Mouse (Mus musculus) heart, postnatal 14 days (tissue): ENCODE measurements around the gene Ppil4. TPM values are rescaled to one million over a fixed set of nuclear protein-coding genes. Genes with fewer than 3 reads are reported as not detected.

Experiments
- DNase-seq, 2 experiments: peaks; one replicate each; pipeline ENCODE4 v3.0.0; 2021 to 2022
- intact Hi-C: fragments of 180-260 bp; cut with DNase I; formaldehyde crosslinking; loops from one replicate; pipeline ENCODE4 v1.15.1; 2025
- total RNA-seq, 2 experiments: library from RNA; stranded (reverse); gene quantifications; 2 replicates each; pipeline ENCODE4 v1.2.3; 2021

Gene Ppil4
- total RNA-seq, 2 experiments from 2014 or later = 16.5 to 17.1 TPM

DNA sequence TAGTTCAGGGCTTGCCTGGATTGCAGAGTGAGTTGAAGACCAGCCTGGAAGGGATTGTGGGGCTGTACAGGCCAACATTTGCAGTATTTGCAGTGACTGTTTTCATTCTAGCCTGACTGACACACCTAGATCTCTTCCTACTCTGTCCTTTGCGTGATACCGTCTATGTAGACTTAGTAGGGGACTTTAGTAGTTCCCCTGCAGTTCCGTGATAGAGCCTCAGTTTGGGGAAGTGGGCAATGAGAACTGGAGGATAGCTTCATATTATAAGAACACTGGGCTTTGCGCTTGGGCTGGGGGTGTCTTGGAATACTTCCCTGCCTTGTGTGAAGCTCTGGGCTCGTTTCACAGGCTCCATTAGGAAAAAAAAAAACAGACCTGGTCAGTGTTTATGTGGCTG, 27.5 kb downstream of the Ppil4 start:
- DNase-seq = no peak
- intact Hi-C loops = no loop called here

DNA sequence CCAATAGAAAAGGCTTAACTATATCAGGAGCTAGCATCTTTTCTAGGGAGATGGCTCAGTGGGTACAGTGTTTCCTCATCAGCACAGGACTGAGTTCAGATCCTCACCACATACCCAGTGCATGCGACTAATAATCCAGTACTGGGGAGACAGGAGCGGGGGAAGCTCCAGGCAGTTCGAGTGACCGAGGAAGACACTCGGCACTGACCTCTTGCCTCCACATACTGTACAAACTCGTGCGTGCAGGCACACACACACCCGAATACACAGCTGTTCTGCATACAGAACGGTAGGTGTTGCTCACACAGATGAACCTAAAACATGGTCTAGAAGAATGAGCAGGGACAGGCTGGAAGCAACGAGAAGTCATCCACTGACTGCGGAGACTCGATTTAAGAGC, 29.3 kb downstream of the Ppil4 start:
- intact Hi-C loops = no loop called here

GRCm38 (mm10) chr10:7824663-7825280, 32.1 kb downstream of the Ppil4 start:
- intact Hi-C loops = no loop called here
- no peak for DNase-seq

More for the DNA sequence above, 29.3 kb downstream of the Ppil4 start:
- no peak for DNase-seq

DNA sequence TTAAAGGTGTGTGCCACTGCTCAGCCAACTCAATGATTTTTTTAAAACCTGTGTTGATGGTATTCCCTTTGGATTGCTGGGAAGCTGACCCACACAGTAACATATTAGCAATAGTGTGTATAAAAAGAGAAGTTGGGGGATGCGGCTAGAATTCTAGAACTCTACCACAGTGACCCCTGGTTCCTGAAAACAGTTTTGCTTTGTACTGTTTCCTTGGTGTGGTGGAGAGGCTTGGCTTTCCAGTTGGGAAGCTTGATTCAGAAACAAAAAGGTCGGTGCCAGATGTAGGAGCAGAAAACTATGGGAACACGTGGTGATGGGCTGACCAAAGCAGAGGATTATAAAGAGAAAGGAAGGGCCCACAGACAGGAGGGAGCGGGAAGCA, 32.6 kb downstream of the Ppil4 start:
- intact Hi-C loops = no loop called here
- DNase-seq = no peak

GRCm38 (mm10) chr10:7826106-7826505, 33.4 kb downstream of the Ppil4 start:
- intact Hi-C loops = no loop called here

DNA sequence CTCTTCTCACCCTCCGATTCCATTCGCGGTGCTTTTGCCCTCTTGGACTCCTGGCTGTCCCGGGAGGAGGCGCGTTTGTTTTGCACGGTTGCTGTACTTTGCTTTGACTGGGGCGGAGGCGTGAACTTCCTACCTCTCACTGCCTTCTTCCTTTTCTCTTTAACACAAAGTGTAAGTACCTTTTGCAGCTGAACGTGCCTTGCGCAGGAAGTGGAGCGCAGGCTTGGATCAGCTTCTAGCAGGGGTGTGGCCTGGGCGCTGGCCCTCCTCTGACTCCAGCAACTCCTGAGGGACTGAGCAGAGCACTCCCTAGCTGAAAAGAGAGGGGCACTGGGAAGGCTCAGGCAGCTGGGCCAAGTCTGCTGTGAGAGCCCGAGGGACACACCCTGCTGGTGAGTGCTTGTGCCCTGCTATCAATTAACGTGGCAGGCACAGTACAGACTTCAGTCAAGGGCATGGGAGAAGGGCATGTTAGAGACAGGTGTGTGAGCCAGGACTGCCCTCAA, 39.5 kb downstream of the Ppil4 start, which contains the start of gene Zc3h12d:
Gene Zc3h12d, plus strand, starts transcription at position 300 of the 506 bp plus-strand sequence.
- DNase-seq = peak; percentile 31 to 43

More at GRCm38 (mm10) chr10:7826106-7826505, 33.4 kb downstream of the Ppil4 start:
- DNase-seq = no peak

GRCm38 (mm10) chr10:7833377-7834165, 40.9 kb downstream of the Ppil4 start:
- no peak for DNase-seq
- intact Hi-C loops = loop anchor here (5.0 kb wide), 1 partner anchor 34 kb away; no protein-coding TSS in a partner anchor

More for the DNA sequence above, 39.5 kb downstream of the Ppil4 start, which contains the start of gene Zc3h12d:
- intact Hi-C loops = loop anchor here (5.0 kb wide), 1 partner anchor 35 kb away; no protein-coding TSS in a partner anchor

GRCm38 (mm10) chr10:7834671-7835225, 42.1 kb downstream of the Ppil4 start:
- DNase-seq = no peak
- intact Hi-C loops = loop anchor here (5.0 kb wide), 1 partner anchor 33 kb away; no protein-coding TSS in a partner anchor

- no peak for DNase-seq
Measured at GRCm38 (mm10) chr10:7836902-7837301, 44.2 kb downstream of the Ppil4 start.

GRCm38 (mm10) chr10:7837446-7837845, 44.8 kb downstream of the Ppil4 start:
- DNase-seq = no peak
- intact Hi-C loops = no loop called here

More at GRCm38 (mm10) chr10:7836902-7837301, 44.2 kb downstream of the Ppil4 start:
- intact Hi-C loops = no loop called here

- intact Hi-C loops = no loop called here
- no peak for DNase-seq
Measured at GRCm38 (mm10) chr10:7838036-7838435, 45.3 kb downstream of the Ppil4 start.

DNA sequence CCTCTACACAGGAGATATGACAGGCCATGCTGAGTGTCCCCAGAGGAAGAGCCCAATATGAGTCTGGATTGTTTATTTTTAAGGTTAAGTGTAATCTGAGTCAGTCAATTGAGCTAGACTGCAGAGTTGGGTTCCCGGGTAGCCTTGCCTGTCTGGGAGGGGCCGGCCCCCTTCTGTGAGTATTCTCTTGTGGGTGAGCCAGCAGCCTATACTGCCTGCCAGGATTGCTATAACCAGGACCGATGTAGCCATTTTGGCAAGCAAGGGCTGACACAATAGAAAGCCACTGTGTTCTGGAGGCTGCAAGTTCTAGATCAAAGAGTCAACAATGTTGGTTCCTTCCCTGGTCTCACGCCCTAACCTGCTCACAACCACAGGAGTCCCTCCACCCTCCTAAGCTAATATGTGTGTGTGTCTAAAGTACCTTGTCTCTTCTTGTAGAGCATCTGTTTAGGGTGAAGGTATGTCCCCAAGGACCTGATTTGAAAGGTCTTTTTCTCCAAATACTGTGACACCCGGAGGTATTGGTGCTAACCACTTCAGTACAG, 46.3 kb downstream of the Ppil4 start:
- intact Hi-C loops = no loop called here
- no peak for DNase-seq

DNA sequence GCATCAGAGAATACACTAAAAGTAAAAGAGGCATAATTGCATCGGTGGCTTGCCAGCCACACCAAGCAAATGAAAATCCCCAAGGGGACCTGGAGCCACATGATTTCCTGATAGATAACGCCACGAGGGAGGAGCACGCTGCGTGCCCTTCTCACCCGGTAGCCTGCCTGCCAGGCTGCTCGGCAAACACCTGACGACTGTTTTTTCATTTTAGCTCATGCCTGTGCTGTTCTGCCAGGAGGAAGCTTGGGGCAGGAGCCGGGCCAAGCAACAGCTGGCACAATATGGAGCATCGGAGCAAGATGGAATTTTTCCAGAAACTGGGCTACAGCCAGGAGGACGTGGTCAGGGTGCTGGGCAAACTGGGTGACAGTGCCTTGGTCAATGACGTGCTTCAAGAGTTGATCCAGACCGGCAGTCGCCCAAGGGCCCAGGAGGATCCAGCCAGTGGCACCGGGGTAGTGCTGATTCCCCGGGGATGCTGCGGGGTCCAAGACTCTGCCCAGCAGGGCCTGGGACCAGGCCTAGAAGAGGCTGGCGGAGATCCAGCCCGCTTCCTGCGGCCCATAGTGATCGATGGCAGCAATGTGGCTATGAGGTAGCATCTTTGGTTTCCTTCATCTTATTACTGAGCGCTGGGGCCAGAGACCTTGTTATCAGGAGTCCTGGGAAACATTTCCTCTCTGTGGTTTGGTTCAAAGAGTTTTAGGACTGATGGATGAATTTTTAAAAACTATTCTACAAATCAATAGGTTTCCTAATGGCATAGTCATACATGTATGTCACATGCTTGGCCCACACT, 47.1 kb downstream of the Ppil4 start:
- intact Hi-C loops = no loop called here
- DNase-seq = peak; percentile 18 to 32

DNA sequence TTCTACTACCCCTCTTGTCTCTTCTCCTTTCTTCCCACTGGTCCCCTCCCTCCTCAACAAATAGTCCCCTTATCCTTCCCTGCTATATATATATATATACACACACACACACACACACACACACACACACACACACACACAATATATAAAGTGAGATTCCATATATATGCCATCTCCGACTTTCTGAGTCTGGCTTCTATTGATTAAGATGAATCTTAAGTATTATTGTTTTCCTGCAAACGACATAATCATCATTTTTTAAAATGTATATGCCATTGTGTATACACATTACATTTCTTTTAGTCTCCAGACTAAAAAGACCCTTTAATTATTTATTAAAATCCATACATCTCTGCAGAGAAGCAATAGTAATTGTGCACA, 47.7 kb downstream of the Ppil4 start:
- DNase-seq = no peak
- intact Hi-C loops = no loop called here

GRCm38 (mm10) chr10:7840785-7841184, 48.1 kb downstream of the Ppil4 start:
- intact Hi-C loops = no loop called here
- DNase-seq = no peak

DNA sequence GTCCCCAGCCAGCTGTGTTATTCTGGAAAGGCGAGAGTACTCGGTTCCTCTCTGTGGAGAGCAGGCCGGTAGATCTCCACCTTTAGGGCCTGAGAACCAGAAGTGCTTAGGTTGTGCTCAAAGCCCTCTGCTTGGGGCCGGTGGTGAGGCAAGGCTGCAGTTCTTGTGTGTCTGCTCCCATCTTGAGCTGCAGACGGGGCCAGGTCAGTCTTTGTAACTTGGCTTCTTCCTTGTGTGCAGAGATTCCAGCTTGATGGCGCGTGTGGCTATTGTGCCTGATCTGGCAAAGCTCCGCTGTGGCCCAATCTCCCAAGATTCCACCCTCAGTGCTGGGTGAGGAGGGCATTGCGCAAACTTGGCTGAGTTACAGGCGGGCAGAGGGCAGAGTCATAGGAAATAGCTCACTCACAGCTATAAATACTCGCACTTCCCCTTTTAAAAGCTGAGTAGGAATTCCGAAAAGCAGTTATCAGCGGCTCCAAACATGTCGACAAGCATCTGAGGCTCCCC, 48.9 kb downstream of the Ppil4 start:
- DNase-seq = peak; percentile 79 to 84
- intact Hi-C loops = no loop called here

DNA sequence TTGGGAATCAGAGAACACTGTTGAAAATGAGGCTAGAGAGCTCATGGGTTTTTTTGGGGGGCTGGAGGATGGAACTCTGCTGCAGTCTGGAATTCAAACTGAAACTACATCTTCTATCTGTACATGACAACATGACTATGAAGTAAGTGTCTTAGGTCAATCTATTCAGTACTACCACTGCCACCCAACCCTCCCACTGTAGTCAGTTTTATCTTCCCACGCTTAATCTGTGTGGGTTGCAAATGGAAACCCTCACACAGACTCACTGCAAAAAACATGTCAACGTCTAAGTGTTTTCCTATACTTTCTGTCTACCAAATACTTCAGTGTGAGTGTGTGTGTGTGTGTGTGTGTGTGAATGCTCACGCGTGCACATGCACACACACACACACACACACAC, 50.5 kb downstream of the Ppil4 start:
- DNase-seq = no peak
- intact Hi-C loops = no loop called here

- intact Hi-C loops = no loop called here
- DNase-seq = no peak
Measured at GRCm38 (mm10) chr10:7844161-7844560, 51.5 kb downstream of the Ppil4 start.

DNA sequence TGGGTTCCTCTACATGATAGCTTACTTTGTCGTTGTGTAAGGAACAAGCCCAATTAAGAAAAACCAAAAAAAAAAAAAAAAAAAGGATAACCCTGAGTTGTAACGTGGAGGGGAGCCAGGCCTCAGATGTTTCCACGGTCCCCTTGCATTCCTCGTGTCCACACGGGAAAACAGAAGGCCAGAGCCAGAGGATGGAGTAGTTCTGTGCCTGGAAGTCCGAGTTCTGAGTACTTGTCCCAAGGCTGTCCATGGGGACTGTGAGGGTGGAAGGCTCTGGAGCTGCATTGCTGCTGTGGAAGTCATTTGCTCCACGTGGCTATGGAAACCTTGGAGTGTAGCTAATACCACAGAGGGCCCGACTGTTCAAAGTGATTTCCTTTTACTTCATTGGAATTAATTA, 52.4 kb downstream of the Ppil4 start:
- DNase-seq = no peak
- intact Hi-C loops = no loop called here

DNA sequence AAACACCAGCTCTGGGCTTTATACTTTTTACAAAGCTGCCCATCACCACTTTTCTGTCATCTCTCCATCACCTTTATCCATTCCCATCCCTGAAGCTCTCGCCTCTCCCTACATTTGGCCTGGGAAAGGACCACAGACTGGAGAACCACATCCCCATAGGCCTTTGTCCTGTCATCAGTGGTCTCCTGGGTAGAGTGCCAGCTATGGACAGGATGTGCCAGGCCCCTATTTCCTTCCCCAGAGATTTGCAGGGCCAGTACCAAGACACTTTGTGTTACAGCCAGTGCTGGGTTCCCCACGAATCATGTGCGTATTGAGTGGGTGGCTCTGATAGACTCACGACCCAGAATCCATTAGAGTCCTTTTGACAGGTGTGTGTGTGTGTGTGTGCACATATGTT, 53.3 kb downstream of the Ppil4 start:
- intact Hi-C loops = no loop called here
- DNase-seq = no peak
